Mouse (Mus musculus): ENCODE data around the gene 6430571L13Rik. TPM values are rescaled to one million over a fixed set of nuclear protein-coding genes. Genes with fewer than 3 reads are reported as not detected.

6430571L13Rik gene
- total and polyA plus RNA-seq, 3 experiments = 0.35 TPM; not detected in 1

DNA sequence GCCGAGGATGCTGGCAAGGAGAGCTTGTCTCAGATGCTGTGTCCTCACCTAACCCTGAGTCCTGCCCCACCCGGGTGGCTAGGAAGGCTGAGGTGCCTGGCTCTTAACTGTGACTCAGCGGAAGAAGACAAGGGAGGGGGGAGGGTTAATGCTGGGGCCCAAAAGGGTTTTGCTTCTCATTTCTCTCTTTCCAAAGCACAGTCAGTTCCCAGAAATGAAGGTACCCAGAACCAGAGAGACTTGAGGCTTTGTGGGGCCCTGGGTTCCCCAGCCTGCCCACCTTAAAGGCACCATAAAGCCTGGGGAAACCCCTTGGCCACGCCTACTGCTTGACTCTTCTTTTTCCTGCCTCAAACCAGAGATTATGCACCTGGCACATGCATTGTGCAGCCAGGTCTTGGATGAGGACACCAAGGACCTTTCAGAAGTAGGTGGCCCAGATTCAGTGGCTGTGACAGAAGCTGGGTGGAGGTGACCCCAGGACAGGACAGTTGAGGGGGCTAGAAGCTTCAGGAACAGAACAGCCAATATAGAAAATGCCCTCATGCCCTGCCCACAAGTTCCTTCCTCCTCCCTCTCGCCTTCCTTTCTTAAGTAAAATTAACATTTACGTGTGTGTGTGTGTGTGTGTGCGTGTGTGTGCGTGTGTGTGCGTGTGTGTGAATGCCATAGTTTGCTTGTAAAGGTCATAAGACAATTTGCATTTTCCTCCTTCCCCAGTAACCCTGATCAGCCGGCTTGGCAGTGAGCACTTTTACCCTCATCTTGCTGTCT is 27.4 kb upstream of the 6430571L13Rik start:
- Histone ChIP-seq H3K4me1 (ENCODE audit: control insufficient read depth in 1 of 2, insufficient read depth in 2 of 2, low read length in 2 of 2) (peaks cover 15 to 31% of the 10 kb centered on the region in 2 experiments), H3K79me2 (ENCODE audit: control insufficient read depth, insufficient read depth, low read length, poor library complexity) (no peaks in the 10 kb centered on the region), H3K27me3 (ENCODE audit: control insufficient read depth in 1 of 2, insufficient read depth in 2 of 2, low read length in 2 of 2) (no peaks in the 10 kb centered on the region), H3K27ac (ENCODE audit: control insufficient read depth, low read depth, low read length) (peak overlapping the region; percentile 85), H3K4me3 (ENCODE audit: control insufficient read depth in 1 of 2, insufficient read depth in 1 of 2, low read depth in 2 of 2, low read length in 2 of 2) (peak overlapping the region; percentile 35 to 46), H3K36me3 (ENCODE audit: control insufficient read depth in 1 of 2, insufficient read depth in 2 of 2, low read length in 2 of 2) (peaks cover 0 to 26% of the 10 kb centered on the region in 2 experiments; a peak in 2 of 4 replicates), H3K9me3 (replicated peaks; ENCODE audit: insufficient read depth, low read length) (no peaks in the 10 kb centered on the region), H3K9ac (ENCODE audit: control insufficient read depth, low read depth, low read length, poor library complexity, severe bottlenecking) (peak overlapping the region; percentile 47)
- DNase-seq (ENCODE audit: low read depth, low spot score) = peak; percentile 92
- no peak for TF ChIP-seq USF2 (IDR thresholded peaks at IDR 0.05; ENCODE audit: borderline replicate concordance in 1 of 2, insufficient read depth in 1 of 2, low read depth in 1 of 2, low read length in 2 of 2)
- no peak for TF ChIP-seq MAX (IDR thresholded peaks at IDR 0.05; ENCODE audit: low read length)
- TF ChIP-seq POLR2A (IDR thresholded peaks at IDR 0.05; ENCODE audit: control insufficient read depth in 1 of 2, insufficient read depth in 1 of 2, low read depth in 1 of 2, low read length in 2 of 2, poor library complexity in 1 of 2) = peak; percentile 31 to 79; a peak in 2 of 4 replicates
- TF ChIP-seq POLR2AphosphoS5 (IDR thresholded peaks at IDR 0.05; ENCODE audit: borderline replicate concordance, low read depth, low read length) = no peak
- TF ChIP-seq ZNF384 (IDR thresholded peaks at IDR 0.05; ENCODE audit: low read depth, low read length) = no peak
- TF ChIP-seq MAZ (IDR thresholded peaks at IDR 0.05; ENCODE audit: low read depth, low read length) = peak; percentile 90
- no peak; the same call in 1 of the 2 replicates for TF ChIP-seq ZMIZ1 (IDR thresholded peaks at IDR 0.05; ENCODE audit: low read depth, low read length)
- no peak for TF ChIP-seq USF1 (IDR thresholded peaks at IDR 0.05; ENCODE audit: low read depth, low read length)
- TF ChIP-seq CTCF (IDR thresholded peaks at IDR 0.05 in 2 of 3, conservative IDR thresholded peaks at IDR 0.05 in 1 of 3; ENCODE audit: control insufficient read depth in 1 of 3, insufficient read depth in 1 of 3, low read depth in 2 of 3, low read length in 3 of 3, poor library complexity in 1 of 3, severe bottlenecking in 1 of 3) = no peak
- no peak for TF ChIP-seq RAD21 (IDR thresholded peaks at IDR 0.05; ENCODE audit: low read depth, low read length)
- peak; percentile 23 for TF ChIP-seq MXI1 (IDR thresholded peaks at IDR 0.05; ENCODE audit: low read depth, low read length)
- TF ChIP-seq CHD1 (IDR thresholded peaks at IDR 0.05; ENCODE audit: low read depth, low read length) = no peak
- no peak for TF ChIP-seq NRF1 (IDR thresholded peaks at IDR 0.05; ENCODE audit: insufficient read depth, low read depth, low read length, poor library complexity, severe bottlenecking)
- TF ChIP-seq NELFE (IDR thresholded peaks at IDR 0.05; ENCODE audit: low read depth, low read length) = peak; percentile 87
- peak; percentile 83 to 91 for TF ChIP-seq EP300 (IDR thresholded peaks at IDR 0.05; ENCODE audit: low read depth in 1 of 2, low read length in 2 of 2)
- peak; percentile 76 for TF ChIP-seq TCF12 (IDR thresholded peaks at IDR 0.05; ENCODE audit: low read depth, low read length)
- TF ChIP-seq TAL1 (IDR thresholded peaks at IDR 0.05; ENCODE audit: low read length) = no peak
- TF ChIP-seq SMC3 (IDR thresholded peaks at IDR 0.05; ENCODE audit: low read depth, low read length) = no peak
- no peak; the same call in 1 of the 2 replicates for TF ChIP-seq MAFK (IDR thresholded peaks at IDR 0.05; ENCODE audit: borderline replicate concordance, low read depth, low read length)
- peak; percentile 65; the same call in 1 of the 2 replicates for TF ChIP-seq JUND (IDR thresholded peaks at IDR 0.05; ENCODE audit: low read depth, low read length)
- TF ChIP-seq TBP (IDR thresholded peaks at IDR 0.05; ENCODE audit: low read depth, low read length) = peak; percentile 88
- TF ChIP-seq GATA1 (IDR thresholded peaks at IDR 0.05; ENCODE audit: low read depth, low read length) = 0 out of 2 replicates have a peak, but pooled peaks have one; percentile 19
- TF ChIP-seq ZC3H11A (IDR thresholded peaks at IDR 0.05; ENCODE audit: low read depth, low read length) = no peak
- TF ChIP-seq GABPA (IDR thresholded peaks at IDR 0.05; ENCODE audit: low read depth, low read length) = peak; percentile 79
- TF ChIP-seq CHD2 (IDR thresholded peaks at IDR 0.05; ENCODE audit: low read length) = peak; percentile 49; the same call in 1 of the 2 replicates
- TF ChIP-seq KAT2A (conservative IDR thresholded peaks at IDR 0.05; ENCODE audit: low read depth, low read length) = no peak; the same call in 1 of the 2 replicates
- peak; percentile 82 for TF ChIP-seq SIN3A (IDR thresholded peaks at IDR 0.05; ENCODE audit: low read length)
- no peak for TF ChIP-seq E2F4 (IDR thresholded peaks at IDR 0.05; ENCODE audit: borderline replicate concordance, low read depth, low read length)
- no peak for TF ChIP-seq MEF2A (IDR thresholded peaks at IDR 0.05; ENCODE audit: extremely low read depth, insufficient replicate concordance, low read depth, low read length, poor library complexity, severe bottlenecking)
- TF ChIP-seq MYB (IDR thresholded peaks at IDR 0.05; ENCODE audit: low read depth, low read length) = no peak
- TF ChIP-seq HCFC1 (IDR thresholded peaks at IDR 0.05; ENCODE audit: low read depth, low read length) = peak; percentile 57
- TF ChIP-seq BHLHE40 (IDR thresholded peaks at IDR 0.05; ENCODE audit: borderline replicate concordance, low read depth, low read length) = 0 out of 2 replicates have a peak, but pooled peaks have one; percentile 32
- TF ChIP-seq UBTF (IDR thresholded peaks at IDR 0.05; ENCODE audit: borderline replicate concordance, insufficient read depth, low read depth, low read length) = no peak
- no peak for TF ChIP-seq ELF1 (IDR thresholded peaks at IDR 0.05; ENCODE audit: low read depth, low read length)
- no peak for TF ChIP-seq ZKSCAN1 (IDR thresholded peaks at IDR 0.05; ENCODE audit: low read depth, low read length)
